Mouse (Mus musculus) forebrain, embryonic 15.5 days (tissue): ENCODE measurements around the gene Ptprm. TPM values are rescaled to one million over a fixed set of nuclear protein-coding genes. Genes with fewer than 3 reads are reported as not detected.

ENCODE experiments used
- ATAC-seq: fragments of 200-750 bp; cut with Nextera tagmentation; replicated peaks from 2 replicates; pipeline ENCODE4 v1.8.0; 2017; ENCODE audit warnings: mild to moderate bottlenecking, moderate TSS enrichment, moderate library complexity
- H3K27ac ChIP-seq: fragments of 300-500 bp; sonication (generic); replicated peaks from 2 replicates; pipeline ENCODE4 v1.5.1; 2015; ENCODE audit warnings: mild to moderate bottlenecking, inconsistent platforms
- H3K27me3 ChIP-seq: fragments of 300-500 bp; sonication (generic); 2 replicates; pipeline ENCODE4 v1.6.1; 2015; ENCODE audit warnings: inconsistent platforms
- H3K36me3 ChIP-seq: fragments of 300-500 bp; sonication (generic); 2 replicates; pipeline ENCODE4 v1.6.1; 2015; ENCODE audit warnings: mild to moderate bottlenecking, inconsistent platforms
- H3K4me1 ChIP-seq: fragments of 300-500 bp; sonication (generic); 2 replicates; pipeline ENCODE4 v1.6.1; 2015; ENCODE audit warnings: inconsistent platforms
- H3K4me2 ChIP-seq: fragments of 300-500 bp; sonication (generic); replicated peaks from 2 replicates; pipeline ENCODE4 v1.6.1; 2015; ENCODE audit warnings: mild to moderate bottlenecking, inconsistent platforms
- H3K4me3 ChIP-seq: fragments of 300-500 bp; sonication (generic); 2 replicates; pipeline ENCODE4 v1.5.1; 2015; ENCODE audit warnings: mild to moderate bottlenecking, inconsistent platforms
- H3K9ac ChIP-seq: fragments of 300-500 bp; sonication (generic); replicated peaks from 2 replicates; pipeline ENCODE4 v1.6.1; 2015; ENCODE audit warnings: mild to moderate bottlenecking, inconsistent platforms
- H3K9me3 ChIP-seq: fragments of 300-500 bp; sonication (generic); 2 replicates; pipeline ENCODE4 v1.6.1; 2016; ENCODE audit warnings: inconsistent platforms
- WGBS: fragments of 180-500 bp; shearing (Covaris S2); methylation state at CpG from one replicate; pipeline ENCODE4 v1.1.7; 2015; ENCODE audit warnings: mixed read lengths; 5-methylcytosine and 5-hydroxymethylcytosine counted together
- polyA plus RNA-seq: library from polyadenylated mRNA; unstranded; fragments of >200 nt; fragmentation: Nextera tagmentation; extraction: Ambion mirVana; gene quantifications from 2 replicates; pipeline ENCODE4 v1.2.1, GENCODE M21; 2015

Gene Ptprm
- polyA plus RNA-seq, 1 experiment from 2014 or later, result 10.7 TPM

DNA sequence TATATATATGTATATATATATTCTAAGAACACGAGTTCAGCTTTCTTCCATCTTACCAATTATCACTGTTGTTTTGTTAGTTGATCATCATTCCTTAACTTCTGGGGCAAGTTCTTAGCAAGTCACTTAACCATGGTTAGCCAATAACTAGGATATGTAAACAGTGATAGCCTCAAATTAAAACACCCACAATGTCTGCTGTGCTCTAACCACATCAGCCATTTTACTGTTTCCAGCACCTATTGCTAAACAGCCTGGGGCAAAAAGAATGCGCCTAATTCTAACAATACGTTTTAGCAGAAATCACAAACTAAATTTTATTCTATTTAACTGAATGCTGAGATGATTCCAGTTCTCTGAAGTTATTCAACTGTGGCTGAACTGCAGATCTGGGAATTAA is 320.7 kb downstream of the Ptprm start:
- 88% methylated on average over 3 of the region's 3 CpGs for WGBS
- Histone ChIP-seq H3K27ac (no peak overlapping the region), H3K36me3 (no peaks in the 10 kb centered on the region), H3K4me3 (no peak overlapping the region), H3K4me2 (no peak overlapping the region), H3K9ac (no peak overlapping the region), H3K4me1 (no peaks in the 10 kb centered on the region), H3K9me3 (no peaks in the 10 kb centered on the region), H3K27me3 (no peaks in the 10 kb centered on the region)
- no peak for ATAC-seq

DNA sequence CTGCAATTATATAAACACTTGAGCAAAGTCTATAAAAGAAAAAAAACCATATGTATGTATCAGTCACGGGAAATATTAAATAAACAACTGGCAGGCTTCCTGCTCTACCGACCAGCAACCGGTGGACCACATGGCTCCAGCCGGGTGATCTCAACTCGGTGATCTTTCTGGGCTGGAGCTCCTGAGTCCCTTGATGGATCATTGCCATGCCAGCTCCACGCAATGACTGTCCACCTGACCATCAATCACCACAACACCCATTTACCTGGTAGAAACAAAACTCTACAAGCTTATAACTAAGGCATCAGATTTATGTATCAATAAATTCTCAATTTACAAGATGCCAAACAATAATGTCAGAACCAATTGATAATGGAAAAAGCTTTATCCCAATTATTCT is 322.2 kb downstream of the Ptprm start:
- no peaks in the 10 kb centered on the region for H3K4me1 ChIP-seq

DNA sequence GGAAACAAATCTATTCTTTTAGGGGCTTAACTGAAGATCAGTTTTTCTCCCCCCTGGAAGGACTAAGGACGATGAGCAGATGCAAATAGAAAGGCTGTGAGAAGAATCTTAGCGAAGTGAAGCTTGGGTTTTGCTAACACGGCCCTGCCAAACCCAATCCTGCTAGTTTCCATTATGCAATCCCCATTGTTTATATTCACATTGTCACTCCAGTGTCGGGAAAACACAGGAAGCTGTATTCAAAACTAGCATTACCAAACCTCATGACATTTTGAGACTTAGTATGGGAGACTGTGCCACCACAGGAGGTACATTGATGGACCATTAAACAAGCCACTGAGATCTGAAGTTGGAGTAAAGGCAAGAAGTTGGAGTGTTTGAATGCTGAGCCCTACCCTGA is 322.9 kb downstream of the Ptprm start:
- no peaks in the 10 kb centered on the region for H3K27me3 ChIP-seq
- no peak overlapping the region for H3K4me3 ChIP-seq
- H3K9me3 ChIP-seq, result no peaks in the 10 kb centered on the region
- H3K36me3 ChIP-seq, result no peaks in the 10 kb centered on the region
- no peak overlapping the region for H3K4me2 ChIP-seq
- H3K4me1 ChIP-seq, result no peaks in the 10 kb centered on the region
- no peak overlapping the region for H3K27ac ChIP-seq
- ATAC-seq, result no peak
- no peak overlapping the region for H3K9ac ChIP-seq
- 41% methylated on average over 4 of the region's 4 CpGs for WGBS

More for the DNA sequence above, 322.2 kb downstream of the Ptprm start:
- H3K27me3 ChIP-seq, result no peaks in the 10 kb centered on the region
- H3K27ac ChIP-seq, result no peak overlapping the region
- H3K4me3 ChIP-seq, result no peak overlapping the region
- H3K4me2 ChIP-seq, result no peak overlapping the region
- no peaks in the 10 kb centered on the region for H3K36me3 ChIP-seq
- no peak for ATAC-seq
- H3K9ac ChIP-seq, result no peak overlapping the region
- H3K9me3 ChIP-seq, result no peaks in the 10 kb centered on the region
- WGBS, result 92% methylated on average over 6 of the region's 6 CpGs

DNA sequence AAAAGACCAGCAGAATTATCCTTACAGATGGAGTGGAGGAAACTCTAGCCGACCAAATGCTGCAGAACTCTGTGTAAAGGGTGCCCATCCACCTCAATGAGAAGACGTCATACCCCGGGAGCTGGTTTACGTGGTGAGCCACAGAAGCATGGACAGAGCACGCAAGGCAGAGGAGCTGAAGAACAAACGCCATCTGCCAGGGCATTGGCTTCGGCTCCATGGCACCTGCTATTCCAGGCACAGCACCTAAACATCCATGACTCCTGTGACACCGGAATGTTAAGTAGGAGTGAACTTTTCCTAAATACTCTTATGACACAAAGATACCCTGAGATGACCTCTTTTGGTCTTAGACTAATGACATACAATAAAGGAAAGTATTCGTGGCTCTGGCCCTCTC is 327.0 kb downstream of the Ptprm start:
- no peak overlapping the region for H3K9ac ChIP-seq
- H3K9me3 ChIP-seq, result no peaks in the 10 kb centered on the region
- ATAC-seq, result no peak
- H3K36me3 ChIP-seq, result no peaks in the 10 kb centered on the region
- H3K4me3 ChIP-seq, result no peak overlapping the region
- 93% methylated on average over 9 of the region's 9 CpGs for WGBS
- H3K4me2 ChIP-seq, result no peak overlapping the region
- H3K27ac ChIP-seq, result no peak overlapping the region
- no peaks in the 10 kb centered on the region for H3K4me1 ChIP-seq
- H3K27me3 ChIP-seq, result no peaks in the 10 kb centered on the region

DNA sequence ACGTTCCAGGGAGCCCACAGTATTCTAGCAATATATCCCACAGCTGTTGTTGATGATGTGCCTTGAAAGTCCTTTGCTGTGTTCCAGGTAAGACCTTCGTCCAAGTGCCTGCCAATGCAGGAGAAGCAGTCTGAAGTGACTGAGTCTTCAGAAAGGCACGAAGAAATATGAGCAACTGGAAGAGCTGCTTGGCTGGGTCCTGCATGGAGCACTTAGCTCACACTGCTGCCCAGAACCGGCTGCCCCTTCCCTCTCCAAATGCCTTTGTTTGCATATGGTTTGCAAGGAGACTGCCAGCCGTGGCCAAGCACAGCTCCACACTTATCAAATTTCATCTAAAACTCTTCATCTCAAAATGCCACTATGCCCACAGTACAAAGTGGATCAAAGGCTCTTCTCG is 337.8 kb downstream of the Ptprm start:
- 70% methylated on average over 6 of the region's 6 CpGs for WGBS
- Histone ChIP-seq H3K9ac (no peak overlapping the region), H3K4me3 (no peak overlapping the region), H3K27ac (no peak overlapping the region), H3K36me3 (no peaks in the 10 kb centered on the region), H3K27me3 (no peaks in the 10 kb centered on the region), H3K4me1 (peaks cover 20% of the 10 kb centered on the region), H3K9me3 (no peaks in the 10 kb centered on the region), H3K4me2 (no peak overlapping the region)
- ATAC-seq, result no peak

DNA sequence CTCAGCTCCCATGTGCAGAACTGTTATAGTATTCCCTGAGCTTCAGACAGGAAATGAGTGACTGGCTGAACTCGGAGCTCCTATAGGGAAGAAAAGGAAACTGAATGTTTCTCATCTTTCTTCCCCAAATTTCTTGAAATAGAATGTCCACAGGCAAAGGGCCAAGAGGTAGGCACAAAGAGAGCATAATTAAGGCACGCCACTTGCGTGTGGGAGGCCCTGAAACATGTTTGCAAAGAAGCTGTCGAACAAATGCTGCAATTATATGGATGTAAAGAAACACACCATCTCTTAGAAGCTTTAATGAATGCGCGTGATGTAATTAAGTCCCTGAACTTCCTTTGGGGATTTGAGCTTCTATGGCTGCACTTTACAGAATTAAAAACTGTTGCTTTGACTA is 341.0 kb downstream of the Ptprm start:
- no peak for ATAC-seq
- Histone ChIP-seq H3K4me1 (peaks cover 20% of the 10 kb centered on the region), H3K4me3 (no peak overlapping the region), H3K9me3 (no peaks in the 10 kb centered on the region), H3K4me2 (no peak overlapping the region), H3K27me3 (no peaks in the 10 kb centered on the region), H3K9ac (no peak overlapping the region), H3K27ac (no peak overlapping the region), H3K36me3 (no peaks in the 10 kb centered on the region)
- WGBS, result 24% methylated on average over 6 of the region's 6 CpGs

DNA sequence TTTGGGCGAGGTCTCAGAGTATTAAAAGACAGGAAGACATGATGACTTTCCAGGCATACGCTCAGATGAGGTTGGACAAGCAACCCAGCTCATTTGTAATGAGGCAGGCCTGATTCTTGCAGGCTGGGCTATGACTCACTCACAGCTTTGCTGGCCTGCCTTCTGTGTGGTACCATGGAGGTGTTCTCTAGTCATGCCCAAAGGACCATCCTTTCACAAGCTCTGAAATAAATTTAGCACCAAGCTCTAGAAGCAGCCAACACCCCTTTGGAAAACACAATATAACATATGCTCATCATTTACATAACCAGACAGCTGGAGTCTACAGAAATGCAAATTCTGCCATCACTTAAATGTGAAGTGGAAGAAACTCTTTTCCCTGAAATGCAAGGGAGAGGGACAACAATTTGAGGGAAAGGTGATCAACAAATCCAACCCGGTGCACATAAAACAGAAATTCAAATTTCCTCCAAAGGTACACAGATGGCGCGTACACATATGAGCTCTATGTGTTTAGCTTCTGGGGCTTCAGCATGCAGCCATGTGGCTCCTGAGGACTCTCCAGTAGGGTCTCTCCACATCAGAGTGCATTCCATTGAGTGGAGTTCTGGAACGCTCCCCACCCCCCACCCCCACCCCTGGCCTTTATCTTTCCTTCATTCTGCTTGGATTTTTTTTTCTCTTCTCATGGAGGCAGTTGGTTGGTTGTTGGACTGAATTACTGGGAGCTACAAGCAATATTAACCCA is 342.2 kb downstream of the Ptprm start:
- no peak overlapping the region for H3K4me2 ChIP-seq
- H3K27me3 ChIP-seq, result no peaks in the 10 kb centered on the region
- H3K4me1 ChIP-seq, result peaks cover 22% of the 10 kb centered on the region
- no peaks in the 10 kb centered on the region for H3K9me3 ChIP-seq
- peak overlapping the region; percentile 52; the same call in 1 of the 2 replicates for H3K27ac ChIP-seq
- H3K36me3 ChIP-seq, result no peaks in the 10 kb centered on the region
- ATAC-seq, result peak; percentile 85
- no peak overlapping the region for H3K4me3 ChIP-seq
- no peak overlapping the region for H3K9ac ChIP-seq
- WGBS, result 63% methylated on average over 6 of the region's 6 CpGs

DNA sequence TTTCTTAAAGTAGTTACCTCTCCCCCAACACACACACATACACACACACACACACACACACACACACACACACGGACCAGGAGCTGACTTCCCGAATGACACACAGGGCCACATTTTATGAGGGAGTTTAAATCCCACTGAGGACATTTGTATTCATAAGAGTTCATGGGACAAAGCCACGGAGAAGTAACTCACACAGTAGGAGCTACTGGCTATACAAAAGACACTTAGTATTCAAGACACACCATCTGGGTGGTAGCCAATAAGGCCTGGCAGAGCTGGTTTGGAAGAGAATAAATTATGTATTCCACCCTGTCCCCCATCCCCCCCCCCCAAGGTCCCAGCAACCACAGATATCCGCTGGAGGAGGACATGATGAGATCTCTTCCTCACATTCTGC is 344.1 kb downstream of the Ptprm start:
- no peaks in the 10 kb centered on the region for H3K9me3 ChIP-seq

DNA sequence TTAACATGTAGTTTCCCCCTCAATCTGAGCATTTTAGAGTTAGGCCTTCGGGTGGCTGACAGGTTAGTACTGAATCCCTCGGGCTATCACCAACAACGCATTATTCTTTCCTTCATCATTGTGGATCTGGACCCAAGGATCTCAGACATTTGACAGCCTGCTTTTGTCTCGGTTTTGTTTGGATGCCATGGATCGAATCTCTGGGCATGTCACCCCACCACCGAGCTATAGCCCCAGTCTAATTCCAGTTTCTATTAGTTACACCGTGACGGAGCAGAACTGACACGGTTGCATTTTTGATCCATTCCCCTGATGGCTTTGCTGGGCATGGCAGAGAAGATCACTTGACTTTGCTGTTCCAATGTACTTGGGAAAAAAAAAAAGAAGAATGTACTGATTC is 346.1 kb downstream of the Ptprm start:
- 85% methylated on average over 9 of the region's 9 CpGs for WGBS
- no peaks in the 10 kb centered on the region for H3K36me3 ChIP-seq
- no peaks in the 10 kb centered on the region for H3K9me3 ChIP-seq
- no peaks in the 10 kb centered on the region for H3K27me3 ChIP-seq
- ATAC-seq, result no peak
- H3K27ac ChIP-seq, result no peak overlapping the region
- no peak overlapping the region for H3K9ac ChIP-seq
- no peak overlapping the region for H3K4me3 ChIP-seq
- peaks cover 22% of the 10 kb centered on the region for H3K4me1 ChIP-seq
- no peak overlapping the region for H3K4me2 ChIP-seq

More for the DNA sequence above, 344.1 kb downstream of the Ptprm start:
- Histone ChIP-seq H3K36me3 (no peaks in the 10 kb centered on the region), H3K27me3 (no peaks in the 10 kb centered on the region), H3K4me1 (peaks cover 27% of the 10 kb centered on the region), H3K27ac (no peak overlapping the region), H3K4me3 (no peak overlapping the region), H3K9ac (no peak overlapping the region), H3K4me2 (no peak overlapping the region)
- 42% methylated on average over 4 of the region's 4 CpGs for WGBS
- ATAC-seq, result no peak

DNA sequence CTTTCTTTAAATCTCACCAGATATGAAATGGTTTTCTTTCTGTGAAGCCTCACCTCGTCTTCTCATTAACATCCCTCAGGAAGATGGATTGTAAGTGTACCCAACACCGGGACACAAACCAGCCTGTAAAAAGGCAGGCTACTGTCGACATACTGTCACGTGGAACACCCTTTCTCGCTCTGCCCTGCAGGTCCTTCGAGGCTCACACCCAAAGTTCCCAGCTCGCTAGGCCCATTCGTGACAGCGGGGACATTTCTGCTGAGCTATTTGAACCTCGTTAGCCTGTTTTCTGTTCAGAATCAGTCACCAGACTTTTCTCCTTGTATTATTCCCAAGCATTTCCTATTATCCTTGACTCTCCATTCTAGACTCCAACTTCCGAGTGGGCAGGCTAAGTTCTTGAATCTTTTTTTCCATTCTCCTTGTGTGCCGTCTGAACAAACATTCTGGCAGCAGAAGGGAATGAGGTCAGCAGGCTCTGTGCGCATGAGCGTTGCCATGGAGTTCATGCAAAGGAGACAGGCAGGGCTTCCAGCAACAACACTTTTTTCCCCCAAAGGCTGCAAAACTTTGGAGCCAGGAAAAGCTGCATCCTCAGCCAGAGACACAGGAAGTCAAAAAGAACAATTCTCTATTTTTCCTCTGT is 347.4 kb downstream of the Ptprm start:
- Histone ChIP-seq H3K36me3 (no peaks in the 10 kb centered on the region), H3K9me3 (no peaks in the 10 kb centered on the region), H3K9ac (no peak overlapping the region), H3K27me3 (no peaks in the 10 kb centered on the region), H3K27ac (peak overlapping the region; percentile 58), H3K4me3 (no peak overlapping the region), H3K4me2 (no peak overlapping the region), H3K4me1 (peaks cover 10% of the 10 kb centered on the region; the same call in 1 of the 2 replicates)
- ATAC-seq, result peak; percentile 83
- WGBS, result 31% methylated on average over 14 of the region's 14 CpGs

DNA sequence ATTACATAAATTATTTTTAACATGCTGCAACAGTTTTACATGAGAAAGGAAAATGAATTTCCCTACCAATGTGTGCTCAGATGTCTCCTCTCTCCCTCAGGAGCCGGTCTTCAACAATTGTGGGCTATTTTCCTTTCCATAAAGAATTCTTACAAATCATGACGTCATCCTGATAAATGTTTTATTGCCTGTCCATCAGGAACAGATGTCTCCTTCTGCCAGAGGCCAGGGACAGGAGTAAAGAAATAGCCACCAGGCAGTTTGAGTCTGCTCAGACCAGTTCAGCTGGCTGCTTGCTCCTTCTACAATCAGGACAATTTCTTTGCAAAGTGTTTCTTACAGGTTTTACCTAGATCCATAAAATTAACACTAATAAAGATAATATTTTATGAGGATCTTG is 357.4 kb downstream of the Ptprm start:
- Histone ChIP-seq H3K27me3 (no peaks in the 10 kb centered on the region), H3K36me3 (no peaks in the 10 kb centered on the region), H3K4me1 (no peaks in the 10 kb centered on the region), H3K27ac (no peak overlapping the region), H3K4me3 (no peak overlapping the region), H3K4me2 (no peak overlapping the region), H3K9me3 (no peaks in the 10 kb centered on the region), H3K9ac (no peak overlapping the region)
- 68% methylated on average over 2 of the region's 2 CpGs for WGBS
- ATAC-seq, result no peak

DNA sequence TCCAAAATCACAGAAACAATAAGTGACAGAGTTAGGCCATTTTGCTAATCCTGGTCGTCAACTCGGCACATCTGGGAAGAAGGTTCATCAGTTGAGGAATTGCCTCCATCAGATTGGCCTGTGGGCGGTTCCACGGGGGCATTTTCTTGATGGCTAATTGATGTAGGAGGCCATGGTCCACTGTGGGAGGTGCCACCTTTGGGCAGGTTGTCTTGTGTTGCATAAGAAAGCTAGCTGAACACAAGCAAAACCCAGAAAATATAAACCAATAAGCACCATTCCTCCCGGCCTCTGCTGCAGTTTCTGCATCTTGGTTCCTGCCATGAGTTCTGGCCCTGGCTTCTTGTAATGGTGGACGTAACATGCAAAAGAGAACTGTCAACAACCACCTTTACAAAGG is 358.2 kb downstream of the Ptprm start:
- WGBS, result 91% methylated on average over 6 of the region's 6 CpGs
- Histone ChIP-seq H3K27ac (no peak overlapping the region), H3K9ac (no peak overlapping the region), H3K9me3 (no peaks in the 10 kb centered on the region), H3K4me3 (no peak overlapping the region), H3K27me3 (no peaks in the 10 kb centered on the region), H3K36me3 (no peaks in the 10 kb centered on the region), H3K4me1 (no peaks in the 10 kb centered on the region), H3K4me2 (no peak overlapping the region)
- ATAC-seq, result no peak

DNA sequence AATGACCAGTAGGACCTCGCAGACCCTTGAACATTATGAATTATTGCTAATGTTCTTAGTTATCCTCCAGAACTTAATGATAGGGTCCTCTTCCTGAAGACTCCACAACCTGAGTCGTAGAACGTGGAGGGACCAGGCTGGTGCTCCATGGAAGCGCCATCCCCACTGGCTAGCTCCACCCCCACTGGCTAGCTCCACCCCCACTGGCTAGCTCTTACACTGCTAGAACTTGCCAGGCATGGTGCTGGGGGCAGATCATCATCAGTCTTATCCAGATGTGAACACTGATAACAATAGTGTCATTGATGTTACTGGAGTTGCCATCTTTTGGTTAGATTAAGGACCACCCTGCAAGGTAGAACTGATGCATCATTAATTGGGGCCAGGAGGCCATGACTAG is 362.4 kb downstream of the Ptprm start:
- no peaks in the 10 kb centered on the region for H3K27me3 ChIP-seq
- 92% methylated on average over 4 of the region's 4 CpGs for WGBS
- H3K4me3 ChIP-seq, result no peak overlapping the region
- no peak overlapping the region for H3K4me2 ChIP-seq
- no peaks in the 10 kb centered on the region for H3K4me1 ChIP-seq
- no peaks in the 10 kb centered on the region for H3K36me3 ChIP-seq
- no peaks in the 10 kb centered on the region for H3K9me3 ChIP-seq
- no peak for ATAC-seq
- no peak overlapping the region for H3K9ac ChIP-seq
- H3K27ac ChIP-seq, result no peak overlapping the region
